Mouse (Mus musculus) bone marrow macrophage, adult 2 months (primary cell): ENCODE results near the gene Cep295nl. TPM values are rescaled to one million over a fixed set of nuclear protein-coding genes. Genes with fewer than 3 reads are reported as not detected.

Experiments
- H3K27ac ChIP-seq: 2 replicates; pipeline ENCODE4 v1.5.1; 2012; ENCODE audit warnings: low read depth, low read length; ENCODE audit not compliant: insufficient read depth
- H3K4me1 ChIP-seq: 2 replicates; pipeline ENCODE4 v1.6.1; 2012; ENCODE audit warnings: low read length; ENCODE audit not compliant: control insufficient read depth, insufficient read depth
- H3K4me3 ChIP-seq: 2 replicates; pipeline ENCODE4 v1.5.1; 2012; ENCODE audit warnings: mild to moderate bottlenecking, low read length, moderate library complexity; ENCODE audit not compliant: insufficient read depth
- CTCF ChIP-seq: IDR thresholded peaks from 2 replicates; pipeline ENCODE4 v1.5.1; 2012; ENCODE audit warnings: low read depth, mild to moderate bottlenecking, low read length, moderate library complexity
- POLR2A ChIP-seq: IDR thresholded peaks from 2 replicates; pipeline ENCODE4 v1.6.1; 2012; ENCODE audit warnings: mild to moderate bottlenecking, low read depth, low read length, borderline replicate concordance
- polyA plus RNA-seq: library from polyadenylated mRNA; stranded (reverse); fragments of >200 nt; gene quantifications from 2 replicates; pipeline ENCODE4 v1.2.4, GENCODE M21; 2012; ENCODE audit not compliant: missing spikeins, insufficient read depth, insufficient read length

Gene Cep295nl
- polyA plus RNA-seq, 1 experiment = 2.3 TPM

DNA sequence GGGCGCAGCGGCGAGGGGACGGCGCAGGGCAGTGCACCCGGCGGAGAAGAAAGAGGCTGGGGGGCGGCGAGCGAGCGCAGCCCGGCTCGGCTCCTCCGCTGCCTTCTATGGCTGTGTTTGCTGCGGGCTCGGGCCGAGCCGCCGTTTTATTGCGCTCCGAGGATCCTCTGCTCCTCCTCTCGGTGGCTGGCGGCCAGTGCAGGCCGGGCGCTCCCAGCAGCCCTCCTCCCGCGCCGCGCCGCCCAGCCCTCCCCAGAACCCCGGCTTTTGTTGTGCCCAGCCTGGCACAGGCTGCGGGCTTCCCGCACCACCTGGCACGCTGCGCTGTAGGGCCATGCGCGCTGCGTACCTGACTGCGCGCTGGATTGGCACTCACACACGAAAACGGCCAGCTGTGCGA is 12.9 kb upstream of the Cep295nl start:
- peaks cover 46% of the 10 kb centered on the region for H3K4me1 ChIP-seq
- peak overlapping the region; percentile 77 for H3K4me3 ChIP-seq
- TF ChIP-seq CTCF (no peak), POLR2A (no peak; the same call in 1 of the 2 replicates)
- peak overlapping the region; percentile 66 for H3K27ac ChIP-seq

GRCm38 (mm10) chr11:118354636-118355191 is 12.4 kb upstream of the Cep295nl start:
- Histone ChIP-seq H3K4me1 (peaks cover 49% of the 10 kb centered on the region), H3K4me3 (peak overlapping the region; percentile 77), H3K27ac (peak overlapping the region; percentile 66)
- TF ChIP-seq POLR2A (no peak), CTCF (no peak)

DNA sequence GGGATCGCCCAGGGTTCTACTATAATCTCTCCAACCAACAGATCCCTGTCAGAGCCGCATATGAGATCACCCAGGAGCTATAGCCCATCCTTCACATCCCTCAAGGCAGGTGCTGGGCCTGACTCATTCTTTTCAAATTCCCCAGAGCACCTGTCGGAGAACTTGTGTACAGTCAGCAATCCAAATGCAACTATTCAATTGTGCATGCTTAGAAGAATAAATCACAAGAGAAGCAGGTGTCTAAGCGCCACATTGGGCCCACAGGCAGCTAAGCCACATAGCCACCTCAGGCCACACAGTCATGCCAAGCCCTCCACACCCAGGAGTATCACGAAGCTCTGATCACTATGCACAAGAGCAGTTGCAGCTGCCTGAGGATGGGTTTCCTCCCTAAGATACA is 7.2 kb upstream of the Cep295nl start:
- Histone ChIP-seq H3K27ac (peak overlapping the region; percentile 63), H3K4me3 (no peak overlapping the region), H3K4me1 (peaks cover 74% of the 10 kb centered on the region)
- TF ChIP-seq CTCF (no peak), POLR2A (no peak)

- Histone ChIP-seq H3K4me3 (peak overlapping the region; percentile 24), H3K4me1 (peaks cover 74% of the 10 kb centered on the region), H3K27ac (peak overlapping the region; percentile 75)
- TF ChIP-seq POLR2A (no peak), CTCF (no peak)
Measured at GRCm38 (mm10) chr11:118348877-118349276, 6.6 kb upstream of the Cep295nl start.

DNA sequence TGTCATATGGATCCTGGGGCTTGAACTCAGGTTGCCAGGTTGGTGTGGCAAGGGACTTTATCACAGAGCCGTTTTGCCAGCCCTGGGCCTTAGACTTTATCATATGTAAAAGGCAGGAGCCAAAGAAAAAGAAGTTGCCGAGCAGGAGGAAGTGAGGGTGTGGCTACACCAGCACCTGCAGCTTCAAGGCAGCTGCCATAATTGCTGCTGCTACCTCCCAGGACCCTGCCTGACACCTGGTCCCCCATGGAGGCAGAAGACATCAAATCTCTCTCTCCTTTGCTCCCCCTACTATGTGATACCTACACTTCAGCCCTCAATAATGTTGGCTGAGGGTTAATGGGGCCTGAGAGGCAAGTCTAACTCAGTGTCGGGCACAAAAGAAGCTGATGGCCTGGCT is 6.1 kb upstream of the Cep295nl start:
- Histone ChIP-seq H3K27ac (peak overlapping the region; percentile 75), H3K4me3 (peak overlapping the region; percentile 24), H3K4me1 (peaks cover 70% of the 10 kb centered on the region)
- no peak for TF ChIP-seq POLR2A
- TF ChIP-seq CTCF = no peak

GRCm38 (mm10) chr11:118347911-118348310 is 5.6 kb upstream of the Cep295nl start:
- peak overlapping the region; percentile 75; the same call in 1 of the 2 replicates for H3K27ac ChIP-seq
- H3K4me3 ChIP-seq = no peak overlapping the region
- H3K4me1 ChIP-seq = peaks cover 64% of the 10 kb centered on the region
- no peak for TF ChIP-seq CTCF
- TF ChIP-seq POLR2A = no peak

DNA sequence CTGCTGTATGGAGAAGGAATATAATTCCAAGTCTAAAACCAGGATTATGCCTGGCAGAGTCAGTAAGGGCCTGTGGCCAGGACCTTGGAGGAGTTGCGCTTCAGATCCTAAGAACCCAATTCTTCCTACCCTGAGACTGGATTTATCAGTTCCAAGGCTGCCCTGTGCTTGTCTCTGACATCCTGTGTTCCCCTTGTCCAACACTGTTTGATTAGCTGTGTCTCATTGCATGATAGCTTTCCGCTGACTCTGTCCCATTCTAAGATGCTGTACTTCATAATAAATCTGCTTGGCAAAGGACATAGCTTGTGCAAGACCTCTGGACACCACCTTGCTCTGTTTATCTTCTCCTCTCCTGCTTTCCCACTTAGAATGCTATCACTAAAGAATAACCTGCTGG is 5.1 kb upstream of the Cep295nl start:
- Histone ChIP-seq H3K4me3 (no peak overlapping the region), H3K27ac (no peak overlapping the region), H3K4me1 (peaks cover 59% of the 10 kb centered on the region)
- TF ChIP-seq POLR2A = no peak
- no peak for TF ChIP-seq CTCF

DNA sequence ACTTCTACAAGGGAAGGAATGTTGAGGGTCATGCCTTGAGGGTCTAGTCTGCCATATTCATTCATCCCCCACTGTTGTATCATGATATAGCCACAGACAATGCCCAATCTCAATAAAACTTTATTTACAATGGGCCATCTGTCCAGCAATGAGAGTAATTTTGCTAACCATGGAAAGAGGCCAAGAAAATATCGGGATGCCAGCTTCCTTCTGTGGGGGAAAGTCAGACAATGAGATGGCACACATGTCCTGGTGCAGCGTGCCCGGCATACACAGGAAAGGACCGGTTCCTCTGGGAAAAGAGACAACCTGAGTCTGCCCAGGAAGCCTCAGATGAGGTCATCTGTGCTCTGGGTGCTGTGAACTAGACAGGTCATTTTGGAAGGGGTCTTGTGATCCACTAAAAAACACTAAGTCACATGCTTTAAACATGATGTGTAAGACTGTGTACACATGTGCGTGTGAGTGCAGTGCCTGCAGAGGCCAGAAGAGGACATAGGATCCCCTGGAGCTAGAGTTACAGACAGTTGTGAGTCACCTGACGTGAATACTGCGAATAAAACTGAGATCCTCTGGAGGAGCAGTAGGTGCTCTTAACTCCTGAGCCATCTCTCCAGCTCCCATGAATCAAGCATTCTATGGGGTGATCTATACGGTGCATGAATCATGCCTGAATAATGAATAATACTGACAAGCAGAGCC is 4.2 kb upstream of the Cep295nl start:
- peaks cover 51% of the 10 kb centered on the region for H3K4me1 ChIP-seq
- no peak overlapping the region for H3K4me3 ChIP-seq
- TF ChIP-seq CTCF = no peak
- TF ChIP-seq POLR2A = no peak
- H3K27ac ChIP-seq = no peak overlapping the region

GRCm38 (mm10) chr11:118345693-118346092 is 3.4 kb upstream of the Cep295nl start:
- no peak for TF ChIP-seq CTCF
- no peak for TF ChIP-seq POLR2A
- no peak overlapping the region for H3K4me3 ChIP-seq
- H3K27ac ChIP-seq = no peak overlapping the region
- peaks cover 49% of the 10 kb centered on the region for H3K4me1 ChIP-seq

DNA sequence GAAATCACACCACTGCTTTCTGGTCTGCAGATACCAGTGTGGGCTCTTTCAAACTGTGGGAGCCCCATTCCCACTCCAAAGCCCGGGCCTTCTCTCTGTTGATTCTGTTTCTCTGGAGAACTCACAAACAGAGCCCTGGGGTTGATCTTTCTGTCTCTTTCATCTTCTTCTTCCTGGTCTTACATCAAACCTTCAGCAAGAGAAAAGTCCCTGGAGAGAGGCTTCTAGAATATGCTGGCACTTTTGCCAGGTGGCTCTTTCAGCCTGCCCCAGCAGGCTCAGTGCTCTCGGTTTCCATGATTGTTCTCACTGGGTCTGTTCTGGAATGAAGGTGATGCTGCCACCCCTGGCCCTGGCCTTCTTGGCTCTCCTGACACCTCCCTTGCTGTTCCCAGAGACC is 1.3 kb upstream of the Cep295nl start:
- TF ChIP-seq POLR2A (no peak), CTCF (no peak)
- Histone ChIP-seq H3K4me1 (peaks cover 32% of the 10 kb centered on the region), H3K27ac (no peak overlapping the region), H3K4me3 (no peak overlapping the region)
